Mouse (Mus musculus) MEL (cell line): ENCODE data around the gene Gmpr. TPM values are rescaled to one million over a fixed set of nuclear protein-coding genes. Genes with fewer than 3 reads are reported as not detected.

Source experiments
- DNase-seq: peaks from one replicate; pipeline ENCODE4 v3.0.0; 2011; ENCODE audit warnings: low read depth, low spot score
- H3K27ac ChIP-seq: 2 replicates; pipeline ENCODE4 v1.5.1; 2012; ENCODE audit warnings: low read depth, mild to moderate bottlenecking, control low read depth, low read length, moderate library complexity; ENCODE audit not compliant: control insufficient read depth
- H3K27me3 ChIP-seq, 2 experiments: fragments of 150-350 bp in 1 of 2; sonication (generic) in 1 of 2; 2 replicates each; pipeline ENCODE4 v1.6.1; 2012; ENCODE audit warnings: low read length in 2 of 2, mild to moderate bottlenecking in 2 of 2, improper control_type of control experiment in 1 of 2, moderate library complexity in 1 of 2; ENCODE audit not compliant: insufficient read depth in 2 of 2, control insufficient read depth in 1 of 2
- H3K36me3 ChIP-seq, 2 experiments: 2 replicates each; pipeline ENCODE4 v1.6.1; 2012 to 2014; ENCODE audit warnings: low read length in 2 of 2, improper control_type of control experiment in 1 of 2, inconsistent platforms in 1 of 2, mild to moderate bottlenecking in 1 of 2; ENCODE audit not compliant: insufficient read depth in 2 of 2, control insufficient read depth in 1 of 2
- H3K4me1 ChIP-seq, 2 experiments: fragments of 150-350 bp in 1 of 2; sonication (generic) in 1 of 2; 2 replicates each; pipeline ENCODE4 v1.6.1; 2012; ENCODE audit warnings: low read length in 2 of 2, improper control_type of control experiment in 1 of 2, mild to moderate bottlenecking in 1 of 2; ENCODE audit not compliant: insufficient read depth in 2 of 2, control insufficient read depth in 1 of 2
- H3K4me3 ChIP-seq, 2 experiments: fragments of 150-350 bp in 1 of 2; sonication (generic) in 1 of 2; 2 replicates each; pipeline ENCODE4 v1.5.1; 2012; ENCODE audit warnings: low read depth in 2 of 2, low read length in 2 of 2, mild to moderate bottlenecking in 2 of 2, moderate library complexity in 2 of 2, control low read depth in 1 of 2, improper control_type of control experiment in 1 of 2; ENCODE audit not compliant: control insufficient read depth in 1 of 2, insufficient read depth in 1 of 2
- H3K79me2 ChIP-seq: 2 replicates; pipeline ENCODE4 v1.6.1; 2012; ENCODE audit warnings: mild to moderate bottlenecking, low read length, moderate library complexity; ENCODE audit not compliant: control insufficient read depth, poor library complexity, insufficient read depth
- H3K9ac ChIP-seq: 2 replicates; pipeline ENCODE4 v1.6.1; 2012; ENCODE audit warnings: low read depth, mild to moderate bottlenecking, control low read depth, low read length, moderate library complexity; ENCODE audit not compliant: control insufficient read depth, poor library complexity, severe bottlenecking
- H3K9me3 ChIP-seq: fragments of 150-350 bp; sonication (generic); replicated peaks from 2 replicates; pipeline ENCODE4 v1.6.1; 2012; ENCODE audit warnings: mild to moderate bottlenecking, low read length, improper control_type of control experiment, moderate library complexity; ENCODE audit not compliant: insufficient read depth
- BHLHE40 ChIP-seq: IDR thresholded peaks from 2 replicates; pipeline ENCODE4 v1.6.1; 2012; ENCODE audit warnings: low read depth, mild to moderate bottlenecking, inconsistent platforms, low read length, improper control_type of control experiment, borderline replicate concordance
- CHD2 ChIP-seq: IDR thresholded peaks from 2 replicates; pipeline ENCODE4 v1.6.1; 2011; ENCODE audit warnings: low read length, improper control_type of control experiment
- EP300 ChIP-seq, 2 experiments: IDR thresholded peaks; 2 replicates each; pipeline ENCODE4 v1.6.1; 2011; ENCODE audit warnings: improper control_type of control experiment in 2 of 2, low read length in 2 of 2, low read depth in 1 of 2, mild to moderate bottlenecking in 1 of 2
- ETS1 ChIP-seq: IDR thresholded peaks from 2 replicates; pipeline ENCODE4 v1.6.1; 2012; ENCODE audit warnings: low read depth, mild to moderate bottlenecking, inconsistent platforms, low read length, improper control_type of control experiment, moderate library complexity
- GATA1 ChIP-seq: IDR thresholded peaks from 2 replicates; pipeline ENCODE4 v1.6.1; 2011; ENCODE audit warnings: low read depth, low read length, improper control_type of control experiment
- JUND ChIP-seq: IDR thresholded peaks from 2 replicates; pipeline ENCODE4 v1.6.1; 2011; ENCODE audit warnings: low read depth, mild to moderate bottlenecking, improper control_type of control experiment, low read length
- MAZ ChIP-seq: IDR thresholded peaks from 2 replicates; pipeline ENCODE4 v1.6.1; 2012; ENCODE audit warnings: low read depth, mild to moderate bottlenecking, inconsistent platforms, low read length, improper control_type of control experiment
- MYC ChIP-seq: IDR thresholded peaks from 2 replicates; pipeline ENCODE4 v1.6.1; 2011; ENCODE audit warnings: low read depth, mild to moderate bottlenecking, low read length, improper control_type of control experiment, moderate library complexity
- NRF1 ChIP-seq: IDR thresholded peaks from 2 replicates; pipeline ENCODE4 v1.6.1; 2014; ENCODE audit warnings: low read depth, mild to moderate bottlenecking, inconsistent platforms, low read length, improper control_type of control experiment, moderate library complexity; ENCODE audit not compliant: poor library complexity, insufficient read depth, severe bottlenecking
- POLR2AphosphoS2 ChIP-seq: IDR thresholded peaks from 2 replicates; pipeline ENCODE4 v1.6.1; 2011; ENCODE audit warnings: low read length, improper control_type of control experiment
- RCOR1 ChIP-seq: IDR thresholded peaks from 2 replicates; pipeline ENCODE4 v1.6.1; 2012; ENCODE audit warnings: low read depth, mild to moderate bottlenecking, inconsistent platforms, low read length, improper control_type of control experiment
- SIN3A ChIP-seq: IDR thresholded peaks from 2 replicates; pipeline ENCODE4 v1.6.1; 2012; ENCODE audit warnings: low read length, improper control_type of control experiment, inconsistent platforms
- TAL1 ChIP-seq: IDR thresholded peaks from 2 replicates; pipeline ENCODE4 v1.6.1; 2012; ENCODE audit warnings: mild to moderate bottlenecking, inconsistent platforms, low read length, moderate library complexity, mixed read lengths
- TCF12 ChIP-seq: IDR thresholded peaks from 2 replicates; pipeline ENCODE4 v1.6.1; 2014; ENCODE audit warnings: low read depth, mild to moderate bottlenecking, inconsistent platforms, low read length, improper control_type of control experiment, moderate library complexity
- ZC3H11A ChIP-seq: IDR thresholded peaks from 2 replicates; pipeline ENCODE4 v1.6.1; 2012; ENCODE audit warnings: low read depth, mild to moderate bottlenecking, inconsistent platforms, low read length, improper control_type of control experiment
- ZKSCAN1 ChIP-seq: IDR thresholded peaks from 2 replicates; pipeline ENCODE4 v1.6.1; 2012; ENCODE audit warnings: low read depth, mild to moderate bottlenecking, inconsistent platforms, low read length, improper control_type of control experiment, moderate library complexity
- ZNF384 ChIP-seq: IDR thresholded peaks from 2 replicates; pipeline ENCODE4 v1.6.1; 2012; ENCODE audit warnings: low read depth, mild to moderate bottlenecking, inconsistent platforms, low read length, improper control_type of control experiment
- polyA plus RNA-seq, 2 experiments: library from polyadenylated mRNA; stranded (reverse) in 1 of 2; unstranded in 1 of 2; fragments of >175 nt in 1 of 2; fragments of >200 nt in 1 of 2; gene quantifications; 2 replicates each; pipeline versions ENCODE4 v1.2.1 to v1.2.4; 2012; ENCODE audit warnings: low replicate concordance in 2 of 2, low read depth in 1 of 2; ENCODE audit not compliant: insufficient read length in 2 of 2, insufficient read depth in 1 of 2, missing spikeins in 1 of 2
- total RNA-seq: library from RNA; depleted of rRNA; stranded (reverse); fragments of 300-350 nt; gene quantifications from 2 replicates; pipeline ENCODE4 v1.2.3, GENCODE M21; 2012

The Gmpr gene
- total and polyA plus RNA-seq, 3 experiments, result 64.2 to 130 TPM; not detected in 1

DNA sequence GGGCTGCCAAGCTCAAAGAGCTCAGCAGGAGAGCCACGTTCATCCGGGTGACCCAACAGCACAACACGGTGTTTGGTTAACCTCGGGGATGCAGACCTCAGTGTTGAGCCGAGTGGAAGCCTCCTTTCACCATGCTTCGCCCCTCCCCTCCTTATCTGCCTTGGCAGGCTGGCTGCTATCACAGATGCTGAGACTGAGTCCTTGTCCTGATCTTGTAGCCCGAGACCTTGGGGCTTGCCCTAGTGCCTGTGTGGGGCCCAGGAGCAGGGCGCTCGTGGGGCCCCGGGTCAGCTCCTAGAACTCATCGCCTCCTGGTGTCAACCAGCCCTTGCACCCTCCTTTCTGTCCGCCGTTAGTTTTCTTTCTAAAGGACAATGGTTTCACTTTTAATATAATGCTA is 38.7 kb downstream of the Gmpr start:
- Histone ChIP-seq H3K9ac (peak overlapping the region; percentile 58), H3K79me2 (no peaks in the 10 kb centered on the region), H3K4me1 (peaks cover 13 to 39% of the 10 kb centered on the region in 2 experiments), H3K4me3 (peak overlapping the region in 1 of 2 experiments; percentile 31; a peak in 2 of 4 replicates), H3K9me3 (no peaks in the 10 kb centered on the region), H3K36me3 (peaks cover 0 to 31% of the 10 kb centered on the region in 2 experiments; a peak in 2 of 4 replicates), H3K27me3 (no peaks in the 10 kb centered on the region), H3K27ac (peak overlapping the region; percentile 88)
- no peak for TF ChIP-seq ZNF384
- peak; percentile 47; the same call in 1 of the 2 replicates for TF ChIP-seq MYC
- TF ChIP-seq EP300 (IDR thresholded peaks at IDR 0.05; ENCODE audit: low read depth in 1 of 2, low read length in 2 of 2), result peak; percentile 55 to 86
- no peak for TF ChIP-seq ZKSCAN1
- no peak for TF ChIP-seq POLR2AphosphoS2
- peak; percentile 54; the same call in 1 of the 2 replicates for TF ChIP-seq ETS1
- peak; percentile 91 for TF ChIP-seq GATA1
- TF ChIP-seq BHLHE40, result no peak
- TF ChIP-seq TCF12, result peak; percentile 90
- peak; percentile 87; the same call in 1 of the 2 replicates for TF ChIP-seq MAZ
- peak; percentile 91 for TF ChIP-seq TAL1
- no peak for TF ChIP-seq CHD2
- TF ChIP-seq ZC3H11A, result no peak
- DNase-seq, result peak; percentile 86

DNA sequence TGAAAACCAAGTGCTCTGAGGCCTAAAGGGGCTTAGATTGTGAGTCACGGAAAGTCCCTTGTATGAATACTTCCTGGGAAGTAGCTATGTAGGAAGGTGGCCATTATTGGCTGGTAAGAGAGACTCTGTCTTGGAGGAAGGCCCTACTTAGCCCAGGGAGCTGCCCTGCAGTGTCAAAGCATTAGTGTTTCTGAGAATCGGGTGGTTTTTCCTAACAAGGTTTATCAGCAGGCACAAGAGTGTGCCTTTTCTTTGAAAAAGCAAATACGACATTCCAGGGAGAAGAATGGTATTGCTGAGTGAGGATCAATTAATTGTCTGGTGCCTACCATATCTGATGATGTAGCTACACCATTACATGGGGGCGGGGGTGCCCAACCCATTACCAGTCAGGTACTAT is 39.7 kb downstream of the Gmpr start:
- Histone ChIP-seq H3K27me3 (no peaks in the 10 kb centered on the region), H3K9ac (peak overlapping the region; percentile 58), H3K79me2 (no peaks in the 10 kb centered on the region), H3K36me3 (peaks cover 0 to 31% of the 10 kb centered on the region in 2 experiments; a peak in 2 of 4 replicates), H3K4me1 (peaks cover 13 to 39% of the 10 kb centered on the region in 2 experiments), H3K4me3 (no peak overlapping the region), H3K27ac (peak overlapping the region; percentile 88), H3K9me3 (no peaks in the 10 kb centered on the region)
- TF ChIP-seq TAL1 (0 out of 2 replicates have a peak, but pooled peaks have one; percentile 11), GATA1 (0 out of 2 replicates have a peak, but pooled peaks have one; percentile 4), EP300 (IDR thresholded peaks at IDR 0.05; ENCODE audit: low read depth in 1 of 2, low read length in 2 of 2) (peak in 1 of 2 experiments; percentile 5; a peak in 1 of 4 replicates), JUND (no peak)
- peak; percentile 51 for DNase-seq

DNA sequence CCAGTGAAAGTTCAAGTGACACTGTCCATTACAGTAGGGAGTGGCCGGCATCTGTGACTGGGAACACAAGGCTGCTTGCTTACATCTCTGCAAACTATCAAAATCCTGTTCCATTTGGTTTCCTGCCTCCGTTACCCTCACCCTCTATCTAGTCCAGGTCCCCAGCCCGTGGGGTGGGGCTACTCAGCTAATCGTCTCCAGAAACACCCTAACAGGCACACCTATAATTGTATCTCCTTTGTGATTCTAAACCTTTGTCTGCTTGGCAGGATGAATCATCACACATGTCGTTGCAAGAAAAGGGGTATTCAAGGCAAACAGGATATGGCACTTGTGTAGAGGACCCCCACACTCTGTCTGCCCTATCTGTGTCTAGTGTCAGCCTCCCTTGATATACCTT is 40.3 kb downstream of the Gmpr start:
- Histone ChIP-seq H3K27me3 (no peaks in the 10 kb centered on the region), H3K36me3 (peaks cover 0 to 31% of the 10 kb centered on the region in 2 experiments; a peak in 2 of 4 replicates)
- TF ChIP-seq RCOR1 (0 out of 2 replicates have a peak, but pooled peaks have one; percentile 19), GATA1 (peak; percentile 36; the same call in 1 of the 2 replicates), TAL1 (peak; percentile 31; the same call in 1 of the 2 replicates), SIN3A (peak; percentile 39; the same call in 1 of the 2 replicates), EP300 (IDR thresholded peaks at IDR 0.05; ENCODE audit: low read depth in 1 of 2, low read length in 2 of 2) (peak; percentile 47 to 71), TCF12 (peak; percentile 63), NRF1 (no peak), ETS1 (peak; percentile 43; the same call in 1 of the 2 replicates), POLR2AphosphoS2 (no peak)
- TF ChIP-seq, all 39 proteins: peak for 7
- Histone ChIP-seq H3K9ac (peak overlapping the region; percentile 58; the same call in 1 of the 2 replicates), H3K4me1 (peaks cover 13 to 39% of the 10 kb centered on the region in 2 experiments), H3K9me3 (no peaks in the 10 kb centered on the region), H3K4me3 (no peak overlapping the region), H3K27ac (peak overlapping the region; percentile 88), H3K79me2 (no peaks in the 10 kb centered on the region)
- DNase-seq, result peak; percentile 79
